Mouse (Mus musculus) 3134 (cell line): ENCODE measurements at regions not wholly inside any gene's neighbourhood (a gene's known extent, or its start where the extent isn't known, plus 50 kb on each side); places are given as distances from the start of the nearest gene placed in this dataset.
A peak's percentile ranks its signal among the peaks of the same experiment; 100 is the strongest.
"Not testable (repeated sequence)": the region's sequence is repeated elsewhere in the genome, so short reads cannot be mapped to it uniquely, and the experiment has no call there.

Experiments used
- DNase-seq: peaks from one replicate; pipeline ENCODE4 v3.0.0-alpha.2; 2011; ENCODE audit warnings: low spot score; ENCODE audit not compliant: insufficient read length; ENCODE audit errors: extremely low read depth

- DNase-seq, result no peak
Measured at GRCm38 (mm10) chr3:11323101-11323500, 987.6 kb upstream of the Gm38303 start.

- no peak for DNase-seq
Measured at GRCm38 (mm10) chr3:11293001-11293400, 957.5 kb upstream of the Gm38303 start.

- DNase-seq, result no peak
Measured at GRCm38 (mm10) chr3:11261052-11261451, 925.6 kb upstream of the Gm38303 start.

GRCm38 (mm10) chr3:11213996-11214395, 878.5 kb upstream of the Gm38303 start:
- no peak for DNase-seq

- DNase-seq, result peak; percentile 30
Measured at GRCm38 (mm10) chr3:11212921-11213648, 877.6 kb upstream of the Gm38303 start.

- not testable (repeated sequence) for DNase-seq
Measured at GRCm38 (mm10) chr3:11212290-11212912, 876.9 kb upstream of the Gm38303 start.

- not testable (repeated sequence) for DNase-seq
Measured at GRCm38 (mm10) chr3:11210920-11211811, 875.7 kb upstream of the Gm38303 start.

- DNase-seq, result peak; percentile 42
Measured at GRCm38 (mm10) chr3:11174002-11174401, 838.5 kb upstream of the Gm38303 start.

- DNase-seq, result no peak
Measured at GRCm38 (mm10) chr3:11155350-11155749, 819.9 kb upstream of the Gm38303 start.
